Mouse (Mus musculus) embryonic facial prominence, embryonic 13.5 days (tissue): ENCODE measurements around the gene Nelfb. TPM values are rescaled to one million over a fixed set of nuclear protein-coding genes. Genes with fewer than 3 reads are reported as not detected.

Experiments
- ATAC-seq: fragments of 200-750 bp; cut with Nextera tagmentation; 2 replicates; pipeline ENCODE4 v1.8.0; 2017; ENCODE audit warnings: low read depth; ENCODE audit not compliant: insufficient number of reproducible peaks, insufficient read depth, low FRiP score, low TSS enrichment
- H3K27ac ChIP-seq: fragments of 300-500 bp; sonication (generic); 2 replicates; pipeline ENCODE4 v1.5.1; 2015; ENCODE audit warnings: moderate library complexity, mild to moderate bottlenecking, inconsistent platforms
- H3K27me3 ChIP-seq: fragments of 300-500 bp; sonication (generic); 2 replicates; pipeline ENCODE4 v1.6.1; 2015; ENCODE audit warnings: mild to moderate bottlenecking, inconsistent platforms
- H3K36me3 ChIP-seq: fragments of 300-500 bp; sonication (generic); 2 replicates; pipeline ENCODE4 v1.6.1; 2015; ENCODE audit warnings: mild to moderate bottlenecking, inconsistent platforms
- H3K4me1 ChIP-seq: fragments of 300-500 bp; sonication (generic); 2 replicates; pipeline ENCODE4 v1.6.1; 2015; ENCODE audit warnings: inconsistent platforms
- H3K4me2 ChIP-seq: fragments of 300-500 bp; sonication (generic); 2 replicates; pipeline ENCODE4 v1.6.1; 2015; ENCODE audit warnings: moderate library complexity, mild to moderate bottlenecking, inconsistent platforms
- H3K4me3 ChIP-seq: fragments of 300-500 bp; sonication (generic); 2 replicates; pipeline ENCODE4 v1.5.1; 2015; ENCODE audit warnings: mild to moderate bottlenecking, inconsistent platforms
- H3K9ac ChIP-seq: fragments of 300-500 bp; sonication (generic); 2 replicates; pipeline ENCODE4 v1.6.1; 2015; ENCODE audit warnings: mild to moderate bottlenecking, inconsistent platforms
- H3K9me3 ChIP-seq: fragments of 300-500 bp; sonication (generic); 2 replicates; pipeline ENCODE4 v1.6.1; 2016; ENCODE audit warnings: inconsistent platforms
- WGBS: fragments of 180-500 bp; shearing (Covaris S2); methylation state at CpG from one replicate; pipeline ENCODE4 v1.1.7; 2015; ENCODE audit warnings: mixed read lengths; 5-methylcytosine and 5-hydroxymethylcytosine counted together
- polyA plus RNA-seq: library from polyadenylated mRNA; unstranded; fragments of >200 nt; fragmentation: Nextera tagmentation; extraction: Ambion mirVana; gene quantifications from 2 replicates; pipeline ENCODE4 v1.2.1, GENCODE M21; 2015

Gene Nelfb
- polyA plus RNA-seq, 1 experiment from 2014 or later: 114 TPM

- Histone ChIP-seq H3K9ac (no peak overlapping the region), H3K4me1 (peaks cover 33% of the 10 kb centered on the region), H3K36me3 (no peaks in the 10 kb centered on the region), H3K9me3 (no peaks in the 10 kb centered on the region), H3K27ac (no peak overlapping the region), H3K4me2 (no peak overlapping the region), H3K4me3 (no peak overlapping the region), H3K27me3 (peaks cover 22% of the 10 kb centered on the region)
- 71% methylated on average over 8 of the region's 8 CpGs for WGBS
- ATAC-seq: no peak
Observed at GRCm38 (mm10) chr2:25172629-25173028, 38.7 kb downstream of the Nelfb start.

GRCm38 (mm10) chr2:25171769-25172153 is 39.5 kb downstream of the Nelfb start:
- Histone ChIP-seq H3K27ac (no peak overlapping the region), H3K4me3 (no peak overlapping the region), H3K27me3 (peaks cover 13% of the 10 kb centered on the region), H3K4me1 (peaks cover 32% of the 10 kb centered on the region), H3K9ac (no peak overlapping the region), H3K9me3 (no peaks in the 10 kb centered on the region), H3K4me2 (no peak overlapping the region), H3K36me3 (no peaks in the 10 kb centered on the region)
- 54% methylated on average over 1 of the region's 1 CpGs for WGBS
- ATAC-seq: no peak

- Histone ChIP-seq H3K4me1 (peaks cover 27% of the 10 kb centered on the region), H3K27ac (no peak overlapping the region), H3K9ac (no peak overlapping the region), H3K4me2 (no peak overlapping the region), H3K27me3 (peaks cover 8% of the 10 kb centered on the region), H3K4me3 (no peak overlapping the region), H3K36me3 (no peaks in the 10 kb centered on the region), H3K9me3 (no peaks in the 10 kb centered on the region)
- no peak for ATAC-seq
- WGBS: 79% methylated on average over 6 of the region's 6 CpGs
Observed at GRCm38 (mm10) chr2:25171101-25171768, 40.1 kb downstream of the Nelfb start.

- peaks cover 27% of the 10 kb centered on the region for H3K4me1 ChIP-seq
- H3K4me2 ChIP-seq: no peak overlapping the region
- no peaks in the 10 kb centered on the region for H3K9me3 ChIP-seq
- H3K9ac ChIP-seq: no peak overlapping the region
- 73% methylated on average over 10 of the region's 10 CpGs for WGBS
- ATAC-seq: no peak
- no peak overlapping the region for H3K27ac ChIP-seq
- peaks cover under 1% of the 10 kb centered on the region; the same call in 1 of the 2 replicates for H3K27me3 ChIP-seq
- no peaks in the 10 kb centered on the region for H3K36me3 ChIP-seq
- no peak overlapping the region for H3K4me3 ChIP-seq
Observed at GRCm38 (mm10) chr2:25170326-25171100, 40.8 kb downstream of the Nelfb start.

- Histone ChIP-seq H3K4me1 (peaks cover 27% of the 10 kb centered on the region), H3K4me2 (no peak overlapping the region), H3K36me3 (no peaks in the 10 kb centered on the region), H3K9me3 (no peaks in the 10 kb centered on the region), H3K27me3 (no peaks in the 10 kb centered on the region; the same call in 1 of the 2 replicates), H3K4me3 (no peak overlapping the region), H3K9ac (no peak overlapping the region), H3K27ac (no peak overlapping the region)
- no peak for ATAC-seq
- WGBS: 18% methylated on average over 5 of the region's 5 CpGs
Observed at GRCm38 (mm10) chr2:25169778-25170177, 41.5 kb downstream of the Nelfb start.

- Histone ChIP-seq H3K4me1 (peaks cover 28% of the 10 kb centered on the region), H3K27ac (peak overlapping the region; percentile 62), H3K4me3 (peak overlapping the region; percentile 52), H3K27me3 (peaks cover 7% of the 10 kb centered on the region), H3K9ac (peak overlapping the region; percentile 73), H3K9me3 (no peaks in the 10 kb centered on the region), H3K36me3 (no peaks in the 10 kb centered on the region), H3K4me2 (peak overlapping the region; percentile 87)
- ATAC-seq: no peak
- 11% methylated on average over 2 of the region's 2 CpGs for WGBS
Observed at GRCm38 (mm10) chr2:25168665-25168978, 42.7 kb downstream of the Nelfb start.

- Histone ChIP-seq H3K27ac (peak overlapping the region; percentile 62), H3K36me3 (no peaks in the 10 kb centered on the region), H3K4me3 (peak overlapping the region; percentile 52), H3K4me1 (peaks cover 32% of the 10 kb centered on the region), H3K27me3 (peaks cover 9% of the 10 kb centered on the region), H3K4me2 (peak overlapping the region; percentile 87), H3K9me3 (no peaks in the 10 kb centered on the region), H3K9ac (peak overlapping the region; percentile 73)
- ATAC-seq: peak; percentile 64
- under 1% methylated on average over 38 of the region's 41 CpGs for WGBS
Observed at GRCm38 (mm10) chr2:25167919-25168664, 43.2 kb downstream of the Nelfb start.

GRCm38 (mm10) chr2:25167481-25167880 is 43.8 kb downstream of the Nelfb start:
- peak overlapping the region; percentile 52 for H3K4me3 ChIP-seq
- H3K9ac ChIP-seq: peak overlapping the region; percentile 73
- H3K27ac ChIP-seq: peak overlapping the region; percentile 62
- H3K9me3 ChIP-seq: no peaks in the 10 kb centered on the region
- no peaks in the 10 kb centered on the region for H3K36me3 ChIP-seq
- no peak for ATAC-seq
- peaks cover 12% of the 10 kb centered on the region for H3K27me3 ChIP-seq
- H3K4me2 ChIP-seq: peak overlapping the region; percentile 87
- peaks cover 33% of the 10 kb centered on the region for H3K4me1 ChIP-seq
- WGBS: 32% methylated on average over 4 of the region's 4 CpGs

- Histone ChIP-seq H3K4me1 (no peaks in the 10 kb centered on the region), H3K4me3 (no peak overlapping the region), H3K27me3 (0 out of 2 replicates have a peak, but pooled peaks cover 3% of the 10 kb centered on the region), H3K9ac (no peak overlapping the region), H3K4me2 (no peak overlapping the region), H3K27ac (no peak overlapping the region), H3K9me3 (no peaks in the 10 kb centered on the region), H3K36me3 (no peaks in the 10 kb centered on the region)
- no peak for ATAC-seq
- WGBS: 46% methylated on average over 2 of the region's 2 CpGs
Observed at GRCm38 (mm10) chr2:25157655-25158054, 53.6 kb downstream of the Nelfb start.

GRCm38 (mm10) chr2:25156990-25157389 is 54.3 kb downstream of the Nelfb start:
- Histone ChIP-seq H3K4me1 (no peaks in the 10 kb centered on the region), H3K36me3 (no peaks in the 10 kb centered on the region), H3K27me3 (no peaks in the 10 kb centered on the region), H3K9ac (no peak overlapping the region), H3K27ac (no peak overlapping the region), H3K4me2 (no peak overlapping the region), H3K4me3 (no peak overlapping the region), H3K9me3 (no peaks in the 10 kb centered on the region)
- 42% methylated on average over 2 of the region's 2 CpGs for WGBS
- no peak for ATAC-seq

- no peak overlapping the region for H3K4me3 ChIP-seq
- no peak overlapping the region for H3K4me2 ChIP-seq
- no peak for ATAC-seq
- 84% methylated on average over 3 of the region's 3 CpGs for WGBS
- H3K9ac ChIP-seq: no peak overlapping the region
- H3K9me3 ChIP-seq: no peaks in the 10 kb centered on the region
- no peaks in the 10 kb centered on the region for H3K4me1 ChIP-seq
- no peaks in the 10 kb centered on the region for H3K27me3 ChIP-seq
- no peaks in the 10 kb centered on the region for H3K36me3 ChIP-seq
- no peak overlapping the region for H3K27ac ChIP-seq
Observed at GRCm38 (mm10) chr2:25156177-25156576, 55.1 kb downstream of the Nelfb start.
